Mouse (Mus musculus): ENCODE measurements around the gene Ppia. TPM values are rescaled to one million over a fixed set of nuclear protein-coding genes. Genes with fewer than 3 reads are reported as not detected.

The Ppia gene
- polyA plus RNA-seq, 1 experiment: 2,132 TPM

DNA sequence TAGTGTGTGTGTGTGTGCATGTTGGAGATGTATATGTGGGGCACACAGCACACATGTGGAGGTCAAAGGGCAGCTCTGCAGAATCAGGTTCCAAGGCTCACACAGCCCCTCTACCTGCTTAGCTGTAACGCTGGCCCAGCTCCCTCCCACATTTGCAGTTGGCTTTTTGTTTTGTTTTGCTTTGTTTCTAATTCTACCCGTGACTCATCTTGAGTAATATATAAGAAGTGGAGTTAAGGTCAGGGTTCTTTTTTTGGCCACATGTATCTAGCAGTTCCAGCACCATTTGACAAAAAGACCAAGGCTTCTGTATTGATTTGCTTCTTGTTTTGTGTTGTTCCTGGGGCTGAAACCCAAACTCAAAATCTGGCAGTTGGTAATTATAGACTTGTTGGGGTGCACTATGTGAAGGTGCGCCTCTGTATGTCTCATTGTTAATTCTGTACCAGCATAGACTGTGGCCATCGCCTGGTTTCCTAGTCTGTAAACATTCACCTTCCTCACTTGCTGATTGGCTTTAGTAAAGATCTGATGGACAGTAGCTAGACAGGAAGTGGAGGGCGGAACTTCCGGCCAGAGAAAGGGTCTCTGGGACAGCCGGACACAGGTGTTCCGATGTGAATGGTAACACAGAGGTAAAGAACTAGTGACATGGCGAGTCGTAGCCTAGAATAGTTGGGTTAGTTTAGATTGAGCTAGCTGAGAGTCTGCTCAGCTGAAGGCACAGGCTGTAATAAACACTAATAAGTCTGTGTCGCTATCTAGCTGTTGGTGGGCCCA, 43.7 kb upstream of the Ppia start:
- no peak for TF ChIP-seq EP300 (IDR thresholded peaks at IDR 0.05; ENCODE audit: insufficient read depth, low read depth, low read length)
- Histone ChIP-seq H3K27ac (ENCODE audit: insufficient read depth, low read length) (peak overlapping the region; percentile 56; the same call in 1 of the 2 replicates), H3K4me3 (ENCODE audit: low read depth, low read length) (peak overlapping the region; percentile 86), H3K9ac (ENCODE audit: low read depth, poor library complexity, severe bottlenecking) (peak overlapping the region; percentile 71), H3K36me3 (ENCODE audit: control insufficient read depth, insufficient read depth, low read length, poor library complexity, severe bottlenecking) (no peaks in the 10 kb centered on the region), H3K9me3 (replicated peaks; ENCODE audit: control insufficient read depth, insufficient read depth, low read length, poor library complexity, severe bottlenecking) (no peaks in the 10 kb centered on the region), H3K27me3 (ENCODE audit: control insufficient read depth, insufficient read depth, low read length, poor library complexity, severe bottlenecking) (no peaks in the 10 kb centered on the region), H3K4me1 (ENCODE audit: control insufficient read depth, insufficient read depth, low read length) (peaks cover 3% of the 10 kb centered on the region)

DNA sequence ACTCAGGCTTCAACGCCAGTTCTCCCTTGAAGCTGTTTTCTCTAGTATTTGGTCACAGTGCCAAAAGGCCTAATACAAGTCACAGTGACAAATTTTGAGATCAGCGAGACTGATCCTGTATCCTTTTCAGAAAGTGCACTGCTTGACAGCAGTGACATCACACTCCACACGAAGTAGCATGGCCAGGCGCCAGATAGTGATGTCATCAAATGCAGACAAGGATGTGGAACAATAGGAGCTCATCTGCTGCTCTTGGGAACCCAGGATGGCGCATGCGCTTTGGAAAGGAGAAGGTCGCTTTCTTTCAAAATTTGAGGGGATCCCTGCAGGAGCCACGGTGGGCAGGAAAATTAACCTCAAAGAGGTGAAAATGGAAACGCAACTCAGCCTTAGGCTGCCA, 42.5 kb upstream of the Ppia start:
- Histone ChIP-seq H3K9ac (ENCODE audit: low read depth, poor library complexity, severe bottlenecking) (no peak overlapping the region; the same call in 1 of the 2 replicates), H3K4me1 (ENCODE audit: control insufficient read depth, insufficient read depth, low read length) (peaks cover 3% of the 10 kb centered on the region)
- TF ChIP-seq CTCF (IDR thresholded peaks at IDR 0.05; ENCODE audit: low read depth, low read length) (no peak), EP300 (IDR thresholded peaks at IDR 0.05; ENCODE audit: insufficient read depth, low read depth, low read length) (no peak), POLR2A (IDR thresholded peaks at IDR 0.05; ENCODE audit: insufficient read depth, low read length) (no peak)

DNA sequence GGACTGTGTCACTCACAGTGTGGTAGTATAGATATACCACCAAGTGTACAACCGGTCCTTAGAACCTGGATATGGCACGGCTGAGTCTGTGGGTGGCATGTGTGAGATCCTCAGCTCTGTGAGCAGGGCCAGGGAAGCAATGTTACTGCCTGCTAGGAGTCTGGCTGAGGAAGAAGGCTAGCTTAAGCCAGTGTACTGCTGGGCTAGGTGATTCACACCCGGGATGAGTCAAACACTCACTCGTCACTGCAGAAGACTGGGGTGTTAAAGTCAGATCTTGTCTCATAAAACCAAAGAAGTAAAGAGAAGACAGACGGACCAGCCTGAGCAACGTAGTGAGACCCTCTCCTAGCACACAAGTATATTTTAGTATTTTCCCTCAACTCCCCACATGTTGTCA, 34.3 kb upstream of the Ppia start:
- H3K4me1 ChIP-seq (ENCODE audit: control insufficient read depth, insufficient read depth, low read length): no peaks in the 10 kb centered on the region
- no peak overlapping the region for H3K4me3 ChIP-seq (ENCODE audit: low read depth, low read length)
- H3K9me3 ChIP-seq (replicated peaks; ENCODE audit: control insufficient read depth, insufficient read depth, low read length, poor library complexity, severe bottlenecking): no peaks in the 10 kb centered on the region
- no peak overlapping the region for H3K9ac ChIP-seq (ENCODE audit: low read depth, poor library complexity, severe bottlenecking)
- no peak overlapping the region for H3K27ac ChIP-seq (ENCODE audit: insufficient read depth, low read length)
- H3K36me3 ChIP-seq (ENCODE audit: control insufficient read depth, insufficient read depth, low read length, poor library complexity, severe bottlenecking): no peaks in the 10 kb centered on the region
- no peaks in the 10 kb centered on the region for H3K27me3 ChIP-seq (ENCODE audit: control insufficient read depth, insufficient read depth, low read length, poor library complexity, severe bottlenecking)
- no peak for TF ChIP-seq POLR2A (IDR thresholded peaks at IDR 0.05; ENCODE audit: insufficient read depth, low read length)
- no peak for TF ChIP-seq CTCF (IDR thresholded peaks at IDR 0.05; ENCODE audit: low read depth, low read length)
- no peak for TF ChIP-seq EP300 (IDR thresholded peaks at IDR 0.05; ENCODE audit: insufficient read depth, low read depth, low read length)

More for the DNA sequence above, 42.5 kb upstream of the Ppia start:
- no peaks in the 10 kb centered on the region for H3K9me3 ChIP-seq (replicated peaks; ENCODE audit: control insufficient read depth, insufficient read depth, low read length, poor library complexity, severe bottlenecking)
- peak overlapping the region; percentile 30; the same call in 1 of the 2 replicates for H3K4me3 ChIP-seq (ENCODE audit: low read depth, low read length)
- no peaks in the 10 kb centered on the region for H3K36me3 ChIP-seq (ENCODE audit: control insufficient read depth, insufficient read depth, low read length, poor library complexity, severe bottlenecking)
- peak overlapping the region; percentile 17; the same call in 1 of the 2 replicates for H3K27ac ChIP-seq (ENCODE audit: insufficient read depth, low read length)
- no peaks in the 10 kb centered on the region for H3K27me3 ChIP-seq (ENCODE audit: control insufficient read depth, insufficient read depth, low read length, poor library complexity, severe bottlenecking)

DNA sequence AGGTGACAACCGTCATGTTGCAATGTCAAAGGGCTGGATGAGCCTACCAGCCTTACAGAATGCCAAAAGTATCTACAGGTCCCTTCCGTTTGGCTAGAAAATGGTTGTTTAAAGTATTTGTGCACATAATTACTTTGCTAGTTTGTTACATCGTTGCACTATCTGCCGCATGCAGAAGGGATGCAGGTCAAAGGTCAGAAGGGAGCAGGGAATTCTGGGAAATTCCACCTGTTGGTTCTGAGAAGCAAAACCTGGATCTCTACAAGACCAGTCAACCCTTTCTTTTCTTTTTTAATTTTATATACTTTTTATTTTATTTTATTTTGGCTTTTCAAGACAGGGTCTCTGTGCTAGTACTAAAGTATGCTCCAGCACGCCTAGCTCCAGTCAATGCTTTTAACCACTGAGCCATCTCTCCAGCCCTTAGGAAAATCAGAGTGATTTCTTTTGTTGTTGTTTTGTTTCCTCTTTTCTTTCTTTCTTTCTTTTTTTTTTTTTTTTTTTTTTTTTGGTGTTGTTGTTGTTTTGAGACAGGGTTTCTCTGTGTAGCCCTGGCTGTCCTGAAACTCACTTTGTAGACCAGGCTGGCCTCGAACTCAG, 27.0 kb upstream of the Ppia start:
- Histone ChIP-seq H3K4me3 (ENCODE audit: low read depth, low read length) (no peak overlapping the region), H3K9me3 (replicated peaks; ENCODE audit: control insufficient read depth, insufficient read depth, low read length, poor library complexity, severe bottlenecking) (no peaks in the 10 kb centered on the region), H3K4me1 (ENCODE audit: control insufficient read depth, insufficient read depth, low read length) (no peaks in the 10 kb centered on the region), H3K36me3 (ENCODE audit: control insufficient read depth, insufficient read depth, low read length, poor library complexity, severe bottlenecking) (no peaks in the 10 kb centered on the region), H3K9ac (ENCODE audit: low read depth, poor library complexity, severe bottlenecking) (peak overlapping the region; percentile 96), H3K27ac (ENCODE audit: insufficient read depth, low read length) (peak overlapping the region; percentile 80), H3K27me3 (ENCODE audit: control insufficient read depth, insufficient read depth, low read length, poor library complexity, severe bottlenecking) (no peaks in the 10 kb centered on the region)
- TF ChIP-seq EP300 (IDR thresholded peaks at IDR 0.05; ENCODE audit: insufficient read depth, low read depth, low read length) (no peak), POLR2A (IDR thresholded peaks at IDR 0.05; ENCODE audit: insufficient read depth, low read length) (no peak), CTCF (IDR thresholded peaks at IDR 0.05; ENCODE audit: low read depth, low read length) (no peak)

DNA sequence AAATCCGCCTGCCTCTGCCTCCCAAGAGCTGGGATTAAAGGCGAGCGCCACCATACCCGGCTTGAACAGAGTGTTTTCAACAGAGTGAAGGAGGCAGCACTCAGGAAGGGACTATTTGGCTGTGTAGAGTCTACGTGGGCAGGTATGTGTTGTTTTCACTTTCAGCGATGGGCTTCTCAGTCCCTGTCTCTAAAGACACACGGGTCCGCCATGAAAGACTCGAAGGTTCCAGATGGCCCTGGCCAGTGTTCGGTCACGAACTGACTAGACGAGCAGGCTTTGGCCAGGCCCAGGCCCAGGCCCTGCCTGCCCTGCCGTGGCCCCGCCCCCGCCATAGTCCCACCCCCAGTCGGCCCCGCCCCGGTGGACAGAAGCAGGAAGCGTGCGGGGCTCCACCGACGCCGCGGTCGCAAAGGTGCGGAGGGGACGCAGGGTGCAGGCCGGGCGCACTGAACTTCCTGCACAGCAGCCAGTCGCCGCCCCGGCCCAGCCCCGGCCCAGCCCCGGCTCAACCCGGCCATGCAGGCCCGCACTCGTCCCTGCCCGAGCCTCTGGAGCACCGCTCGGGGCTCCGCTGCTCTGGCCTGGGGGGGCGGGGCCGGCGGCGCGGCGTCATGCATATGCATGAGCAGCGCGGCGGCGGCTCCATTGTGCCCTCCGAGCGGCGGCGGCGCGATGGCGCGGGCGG, 26.4 kb upstream of the Ppia start, which contains the start of gene Zmiz2:
Gene Zmiz2 (plus strand): TSS at position 349 of the 688 bp plus-strand sequence.
- Histone ChIP-seq H3K27ac (ENCODE audit: insufficient read depth, low read length) (peak within 1 kb of the TSS; percentile 80), H3K4me1 (ENCODE audit: control insufficient read depth, insufficient read depth, low read length) (no peaks in the 10 kb centered on the region), H3K9ac (ENCODE audit: low read depth, poor library complexity, severe bottlenecking) (peak within 1 kb of the TSS; percentile 96), H3K9me3 (replicated peaks; ENCODE audit: control insufficient read depth, insufficient read depth, low read length, poor library complexity, severe bottlenecking) (no peaks in the 10 kb centered on the region), H3K36me3 (ENCODE audit: control insufficient read depth, insufficient read depth, low read length, poor library complexity, severe bottlenecking) (no peaks in the 10 kb centered on the region), H3K4me3 (ENCODE audit: low read depth, low read length) (peak within 1 kb of the TSS; percentile 99), H3K27me3 (ENCODE audit: control insufficient read depth, insufficient read depth, low read length, poor library complexity, severe bottlenecking) (no peaks in the 10 kb centered on the region)
- peak; percentile 70 for TF ChIP-seq POLR2A (IDR thresholded peaks at IDR 0.05; ENCODE audit: insufficient read depth, low read length)
- no peak for TF ChIP-seq CTCF (IDR thresholded peaks at IDR 0.05; ENCODE audit: low read depth, low read length)
- TF ChIP-seq EP300 (IDR thresholded peaks at IDR 0.05; ENCODE audit: insufficient read depth, low read depth, low read length): no peak

All from ES-Bruce4 (cell line).